Mouse (Mus musculus) retina, embryonic 14.5 days (tissue): ENCODE measurements around the gene Mri1.

Experiments
- DNase-seq: peaks from one replicate; pipeline ENCODE4 v3.0.0-alpha.2; 2015; ENCODE audit warnings: low spot score

Mri1 gene

GRCm38 (mm10) chr8:84256822-84257610 lies at the start of gene Mri1:
Gene Mri1 (minus strand): TSS chr8:84257326.
- peak; percentile 93 for DNase-seq

GRCm38 (mm10) chr8:84303951-84304350 lies 46.8 kb upstream of the Mri1 start:
- DNase-seq, result no peak

GRCm38 (mm10) chr8:84297029-84297785 lies 40.1 kb upstream of the Mri1 start:
- DNase-seq, result no peak

GRCm38 (mm10) chr8:84291688-84292087 lies 34.6 kb upstream of the Mri1 start:
- peak; percentile 74 for DNase-seq

- DNase-seq, result no peak
These were observed 34.0 kb upstream of the Mri1 start for GRCm38 (mm10) chr8:84291086-84291485.

- peak; percentile 57 for DNase-seq
These were observed 31.8 kb upstream of the Mri1 start for GRCm38 (mm10) chr8:84288892-84289291.

GRCm38 (mm10) chr8:84285665-84286064 lies 28.5 kb upstream of the Mri1 start:
- peak; percentile 39 for DNase-seq

GRCm38 (mm10) chr8:84284608-84285063 lies 27.5 kb upstream of the Mri1 start:
- DNase-seq, result no peak

- DNase-seq, result no peak
These were observed 23.7 kb upstream of the Mri1 start for GRCm38 (mm10) chr8:84280777-84281176.

- DNase-seq, result no peak
These were observed 19.3 kb upstream of the Mri1 start for GRCm38 (mm10) chr8:84276447-84276846.

- no peak for DNase-seq
These were observed 16.8 kb upstream of the Mri1 start for GRCm38 (mm10) chr8:84273968-84274367.

GRCm38 (mm10) chr8:84272302-84272701 lies 15.2 kb upstream of the Mri1 start:
- no peak for DNase-seq

- peak; percentile 100 for DNase-seq
These were observed 13.0 kb upstream of the Mri1 start, which contains the start of gene Ccdc130 for GRCm38 (mm10) chr8:84269950-84270773. Gene Ccdc130 (minus strand): TSS chr8:84270380.

- DNase-seq, result no peak
These were observed 4.0 kb upstream of the Mri1 start for GRCm38 (mm10) chr8:84261098-84261497.

GRCm38 (mm10) chr8:84256458-84256821 lies 686 bp downstream of the Mri1 start:
- DNase-seq, result peak; percentile 36

GRCm38 (mm10) chr8:84255858-84256257 lies 1.3 kb downstream of the Mri1 start:
- DNase-seq, result no peak

GRCm38 (mm10) chr8:84249257-84250170 lies 7.6 kb downstream of the Mri1 start, which contains the start of gene D8Ertd738e:
Gene D8Ertd738e (minus strand): TSS chr8:84249719.
- peak; percentile 92 for DNase-seq

GRCm38 (mm10) chr8:84241821-84242220 lies 15.3 kb downstream of the Mri1 start:
- no peak for DNase-seq

GRCm38 (mm10) chr8:84241167-84241566 lies 16.0 kb downstream of the Mri1 start:
- no peak for DNase-seq

- DNase-seq, result no peak
These were observed 19.4 kb downstream of the Mri1 start for GRCm38 (mm10) chr8:84237542-84238229.
